Mouse (Mus musculus) forebrain, embryonic 13.5 days (tissue): Measurements from ENCODE around the gene Reep3. TPM values are rescaled to one million over a fixed set of nuclear protein-coding genes. Genes with fewer than 3 reads are reported as not detected.
A peak's percentile ranks its signal among the peaks of the same experiment; 100 is the strongest.

ENCODE experiments used
- ATAC-seq: fragments of 200-750 bp; cut with Nextera tagmentation; 2 replicates; pipeline ENCODE4 v1.8.0; 2017
- H3K27ac ChIP-seq: fragments of 300-500 bp; sonication (generic); 2 replicates; pipeline ENCODE4 v1.5.1; 2015; ENCODE audit warnings: inconsistent platforms, mild to moderate bottlenecking, moderate library complexity
- H3K27me3 ChIP-seq: fragments of 300-500 bp; sonication (generic); 2 replicates; pipeline ENCODE4 v1.6.1; 2015; ENCODE audit warnings: mild to moderate bottlenecking, inconsistent platforms
- H3K36me3 ChIP-seq: fragments of 300-500 bp; sonication (generic); 2 replicates; pipeline ENCODE4 v1.6.1; 2015; ENCODE audit warnings: mild to moderate bottlenecking, inconsistent platforms; ENCODE audit not compliant: poor library complexity, severe bottlenecking
- H3K4me1 ChIP-seq: fragments of 300-500 bp; sonication (generic); 2 replicates; pipeline ENCODE4 v1.6.1; 2015; ENCODE audit warnings: inconsistent platforms
- H3K4me2 ChIP-seq: fragments of 300-500 bp; sonication (generic); 2 replicates; pipeline ENCODE4 v1.6.1; 2015; ENCODE audit warnings: inconsistent platforms, mild to moderate bottlenecking, moderate library complexity
- H3K4me3 ChIP-seq: fragments of 300-500 bp; sonication (generic); 2 replicates; pipeline ENCODE4 v1.5.1; 2015; ENCODE audit warnings: mild to moderate bottlenecking, inconsistent platforms
- H3K9ac ChIP-seq: fragments of 300-500 bp; sonication (generic); 2 replicates; pipeline ENCODE4 v1.6.1; 2015; ENCODE audit warnings: mild to moderate bottlenecking, inconsistent platforms
- H3K9me3 ChIP-seq: fragments of 300-500 bp; sonication (generic); replicated peaks from 2 replicates; pipeline ENCODE4 v1.6.1; 2016; ENCODE audit warnings: inconsistent platforms
- WGBS: fragments of 180-500 bp; shearing (Covaris S2); methylation state at CpG from one replicate; pipeline ENCODE4 v1.1.7; 2015; 5-methylcytosine and 5-hydroxymethylcytosine counted together
- polyA plus RNA-seq: library from polyadenylated mRNA; unstranded; fragments of >200 nt; fragmentation: Nextera tagmentation; extraction: Ambion mirVana; gene quantifications from 2 replicates; pipeline ENCODE4 v1.2.1, GENCODE M21; 2015

Gene Reep3
- polyA plus RNA-seq, 1 experiment from 2014 or later: 42.2 TPM

- H3K9ac ChIP-seq: no peak overlapping the region
- H3K4me2 ChIP-seq: no peak overlapping the region
- H3K4me3 ChIP-seq: no peak overlapping the region
- ATAC-seq: no peak; the same call in 1 of the 2 replicates
- no peaks in the 10 kb centered on the region for H3K36me3 ChIP-seq
- WGBS: 70% methylated on average over 7 of the region's 7 CpGs
- peaks cover 45% of the 10 kb centered on the region for H3K4me1 ChIP-seq
- H3K27ac ChIP-seq: peak overlapping the region; percentile 51
- H3K9me3 ChIP-seq: no peaks in the 10 kb centered on the region
- H3K27me3 ChIP-seq: no peaks in the 10 kb centered on the region
Observed at GRCm38 (mm10) chr10:67058297-67058696, 38.4 kb downstream of the Reep3 start.

GRCm38 (mm10) chr10:67057696-67058095 lies 39.0 kb downstream of the Reep3 start:
- Histone ChIP-seq H3K27ac (no peak overlapping the region), H3K4me2 (no peak overlapping the region), H3K9ac (no peak overlapping the region), H3K4me3 (no peak overlapping the region), H3K9me3 (no peaks in the 10 kb centered on the region), H3K36me3 (no peaks in the 10 kb centered on the region), H3K4me1 (peaks cover 51% of the 10 kb centered on the region), H3K27me3 (no peaks in the 10 kb centered on the region)
- WGBS: 94% methylated on average over 6 of the region's 6 CpGs
- no peak for ATAC-seq

GRCm38 (mm10) chr10:67057208-67057607 lies 39.5 kb downstream of the Reep3 start:
- no peak overlapping the region for H3K27ac ChIP-seq
- no peak overlapping the region for H3K4me2 ChIP-seq
- no peak for ATAC-seq
- peaks cover 51% of the 10 kb centered on the region for H3K4me1 ChIP-seq
- H3K9ac ChIP-seq: no peak overlapping the region
- H3K27me3 ChIP-seq: no peaks in the 10 kb centered on the region
- no peak overlapping the region for H3K4me3 ChIP-seq
- H3K36me3 ChIP-seq: no peaks in the 10 kb centered on the region
- no peaks in the 10 kb centered on the region for H3K9me3 ChIP-seq

GRCm38 (mm10) chr10:67055867-67056856 lies 40.6 kb downstream of the Reep3 start:
- Histone ChIP-seq H3K4me3 (no peak overlapping the region), H3K4me2 (no peak overlapping the region), H3K4me1 (peaks cover 41% of the 10 kb centered on the region), H3K9me3 (no peaks in the 10 kb centered on the region), H3K36me3 (no peaks in the 10 kb centered on the region), H3K27ac (peak overlapping the region; percentile 76), H3K9ac (no peak overlapping the region), H3K27me3 (no peaks in the 10 kb centered on the region)
- WGBS: 66% methylated on average over 17 of the region's 17 CpGs
- no peak for ATAC-seq

GRCm38 (mm10) chr10:67053475-67053874 lies 43.3 kb downstream of the Reep3 start:
- H3K9ac ChIP-seq: no peak overlapping the region
- H3K4me3 ChIP-seq: no peak overlapping the region
- 9% methylated on average over 9 of the region's 9 CpGs for WGBS
- no peaks in the 10 kb centered on the region for H3K36me3 ChIP-seq
- peak overlapping the region; percentile 71 for H3K27ac ChIP-seq
- peaks cover 35% of the 10 kb centered on the region for H3K4me1 ChIP-seq
- H3K27me3 ChIP-seq: no peaks in the 10 kb centered on the region
- H3K4me2 ChIP-seq: peak overlapping the region; percentile 24; the same call in 1 of the 2 replicates
- H3K9me3 ChIP-seq: no peaks in the 10 kb centered on the region
- peak; percentile 77 for ATAC-seq

GRCm38 (mm10) chr10:67052429-67052828 lies 44.3 kb downstream of the Reep3 start:
- H3K36me3 ChIP-seq: no peaks in the 10 kb centered on the region
- no peak for ATAC-seq
- no peak overlapping the region for H3K4me3 ChIP-seq
- H3K9ac ChIP-seq: no peak overlapping the region
- peaks cover 37% of the 10 kb centered on the region for H3K4me1 ChIP-seq
- H3K4me2 ChIP-seq: no peak overlapping the region
- no peaks in the 10 kb centered on the region for H3K9me3 ChIP-seq
- H3K27me3 ChIP-seq: no peaks in the 10 kb centered on the region
- 77% methylated on average over 9 of the region's 9 CpGs for WGBS
- peak overlapping the region; percentile 63; the same call in 1 of the 2 replicates for H3K27ac ChIP-seq

- no peak overlapping the region for H3K27ac ChIP-seq
- 82% methylated on average over 5 of the region's 5 CpGs for WGBS
- no peak overlapping the region for H3K9ac ChIP-seq
- H3K36me3 ChIP-seq: no peaks in the 10 kb centered on the region
- H3K4me3 ChIP-seq: no peak overlapping the region
- no peak overlapping the region for H3K4me2 ChIP-seq
- no peaks in the 10 kb centered on the region for H3K9me3 ChIP-seq
- H3K4me1 ChIP-seq: peaks cover 36% of the 10 kb centered on the region
- H3K27me3 ChIP-seq: no peaks in the 10 kb centered on the region
- no peak for ATAC-seq
Observed at GRCm38 (mm10) chr10:67051466-67051865, 45.3 kb downstream of the Reep3 start.

- WGBS: 78% methylated on average over 7 of the region's 7 CpGs
- ATAC-seq: no peak
Observed at GRCm38 (mm10) chr10:67050766-67051165, 46.0 kb downstream of the Reep3 start.

GRCm38 (mm10) chr10:67049621-67050020 lies 47.1 kb downstream of the Reep3 start:
- Histone ChIP-seq H3K27me3 (no peaks in the 10 kb centered on the region), H3K36me3 (no peaks in the 10 kb centered on the region), H3K4me2 (no peak overlapping the region), H3K4me1 (peaks cover 45% of the 10 kb centered on the region), H3K9ac (no peak overlapping the region), H3K4me3 (no peak overlapping the region), H3K27ac (no peak overlapping the region), H3K9me3 (no peaks in the 10 kb centered on the region)
- WGBS: 89% methylated on average over 7 of the region's 7 CpGs
- ATAC-seq: no peak

More at GRCm38 (mm10) chr10:67050766-67051165, 46.0 kb downstream of the Reep3 start:
- no peak overlapping the region; the same call in 1 of the 2 replicates for H3K27ac ChIP-seq
- no peak overlapping the region for H3K4me3 ChIP-seq
- peaks cover 35% of the 10 kb centered on the region for H3K4me1 ChIP-seq
- H3K9me3 ChIP-seq: no peaks in the 10 kb centered on the region
- no peak overlapping the region for H3K4me2 ChIP-seq
- H3K9ac ChIP-seq: peak overlapping the region; percentile 26; the same call in 1 of the 2 replicates
- no peaks in the 10 kb centered on the region for H3K27me3 ChIP-seq
- H3K36me3 ChIP-seq: no peaks in the 10 kb centered on the region

- Histone ChIP-seq H3K27ac (no peak overlapping the region), H3K9ac (no peak overlapping the region), H3K4me1 (peaks cover 46% of the 10 kb centered on the region), H3K9me3 (no peaks in the 10 kb centered on the region), H3K4me2 (no peak overlapping the region), H3K27me3 (no peaks in the 10 kb centered on the region), H3K4me3 (no peak overlapping the region), H3K36me3 (no peaks in the 10 kb centered on the region)
- no peak for ATAC-seq
- 96% methylated on average over 13 of the region's 13 CpGs for WGBS
Observed at GRCm38 (mm10) chr10:67048871-67049615, 47.7 kb downstream of the Reep3 start.

GRCm38 (mm10) chr10:67047712-67048645 lies 48.8 kb downstream of the Reep3 start:
- Histone ChIP-seq H3K9me3 (no peaks in the 10 kb centered on the region), H3K9ac (no peak overlapping the region), H3K27ac (peak overlapping the region; percentile 60), H3K4me3 (no peak overlapping the region), H3K36me3 (no peaks in the 10 kb centered on the region), H3K4me2 (no peak overlapping the region), H3K4me1 (peaks cover 39% of the 10 kb centered on the region), H3K27me3 (no peaks in the 10 kb centered on the region)
- ATAC-seq: peak; percentile 60; the same call in 1 of the 2 replicates
- WGBS: 81% methylated on average over 18 of the region's 18 CpGs
